Mouse (Mus musculus): Measurements from ENCODE around the gene Il6ra.
"Not testable (repeated sequence)": the region's sequence is repeated elsewhere in the genome, so short reads cannot be mapped to it uniquely, and the experiment has no call there.

Il6ra gene

GRCm38 (mm10) chr3:89875781-89876180 is 37.2 kb downstream of the Il6ra start:
- DNase-seq (ENCODE audit: low read depth, low spot score): no peak

GRCm38 (mm10) chr3:89875021-89875420 is 38.0 kb downstream of the Il6ra start:
- DNase-seq (ENCODE audit: low read depth, low spot score): no peak

- DNase-seq (ENCODE audit: low read depth, low spot score): no peak
Measured at GRCm38 (mm10) chr3:89874076-89874475, 38.9 kb downstream of the Il6ra start.

GRCm38 (mm10) chr3:89872684-89873083 is 40.3 kb downstream of the Il6ra start:
- no peak for DNase-seq (ENCODE audit: low read depth, low spot score)

- DNase-seq (ENCODE audit: low read depth, low spot score): no peak
Measured at GRCm38 (mm10) chr3:89872209-89872608, 40.8 kb downstream of the Il6ra start.

- peak; percentile 56 for DNase-seq (ENCODE audit: low read depth, low spot score)
Measured at GRCm38 (mm10) chr3:89871339-89871914, 41.6 kb downstream of the Il6ra start.

GRCm38 (mm10) chr3:89870472-89871271 is 42.3 kb downstream of the Il6ra start:
- DNase-seq (ENCODE audit: low read depth, low spot score): no peak

- DNase-seq (ENCODE audit: low read depth, low spot score): no peak
Measured at GRCm38 (mm10) chr3:89869556-89869955, 43.4 kb downstream of the Il6ra start.

- DNase-seq (ENCODE audit: low read depth, low spot score): no peak
Measured at GRCm38 (mm10) chr3:89868956-89869355, 44.0 kb downstream of the Il6ra start.

- no peak for DNase-seq (ENCODE audit: low read depth, low spot score)
Measured at GRCm38 (mm10) chr3:89868357-89868756, 44.6 kb downstream of the Il6ra start.

- DNase-seq (ENCODE audit: low read depth, low spot score): no peak
Measured at GRCm38 (mm10) chr3:89867651-89868050, 45.3 kb downstream of the Il6ra start.

- no peak for DNase-seq (ENCODE audit: low read depth, low spot score)
Measured at GRCm38 (mm10) chr3:89865764-89866163, 47.2 kb downstream of the Il6ra start.

- no peak for DNase-seq (ENCODE audit: low read depth, low spot score)
Measured at GRCm38 (mm10) chr3:89865020-89865419, 48.0 kb downstream of the Il6ra start.

GRCm38 (mm10) chr3:89863716-89864509 is 49.1 kb downstream of the Il6ra start:
- no peak for DNase-seq (ENCODE audit: low read depth, low spot score)

GRCm38 (mm10) chr3:89863276-89863675 is 49.7 kb downstream of the Il6ra start:
- not testable (repeated sequence) for DNase-seq (ENCODE audit: low read depth, low spot score)

GRCm38 (mm10) chr3:89862182-89862761 is 50.7 kb downstream of the Il6ra start:
- DNase-seq (ENCODE audit: low read depth, low spot score): no peak

GRCm38 (mm10) chr3:89861070-89861469 is 51.9 kb downstream of the Il6ra start:
- no peak for DNase-seq (ENCODE audit: low read depth, low spot score)

GRCm38 (mm10) chr3:89860343-89860742 is 52.7 kb downstream of the Il6ra start:
- no peak for DNase-seq (ENCODE audit: low read depth, low spot score)

GRCm38 (mm10) chr3:89859936-89860335 is 53.1 kb downstream of the Il6ra start:
- DNase-seq (ENCODE audit: low read depth, low spot score): no peak

GRCm38 (mm10) chr3:89858888-89859287 is 54.1 kb downstream of the Il6ra start:
- no peak for DNase-seq (ENCODE audit: low read depth, low spot score)

GRCm38 (mm10) chr3:89858123-89858522 is 54.9 kb downstream of the Il6ra start:
- peak; percentile 60 for DNase-seq (ENCODE audit: low read depth, low spot score)

GRCm38 (mm10) chr3:89857353-89857752 is 55.6 kb downstream of the Il6ra start:
- DNase-seq (ENCODE audit: low read depth, low spot score): no peak

Data from c-Kit-negative CD71-positive TER-119-positive erythroid progenitor cells, embryonic 14.5 days (primary cell).